Mouse (Mus musculus) right cerebral cortex, postnatal 36 days (tissue): ENCODE measurements around the gene Zbtb22.
"Not testable (repeated sequence)": the region's sequence is repeated elsewhere in the genome, so short reads cannot be mapped to it uniquely, and the experiment has no call there.

Experiments used
- DNase-seq, 2 experiments: peaks; one replicate each; pipeline ENCODE4 v3.0.0; 2022; ENCODE audit warnings: low spot score in 2 of 2, mixed read lengths in 1 of 2

The Zbtb22 gene

GRCm38 (mm10) chr17:33941381-33941780 lies 25.7 kb downstream of the Zbtb22 start:
- DNase-seq = no peak

- no peak for DNase-seq
Measured at GRCm38 (mm10) chr17:33943454-33943853, 27.8 kb downstream of the Zbtb22 start.

GRCm38 (mm10) chr17:33947430-33948089 lies 31.9 kb downstream of the Zbtb22 start:
- DNase-seq = no peak

GRCm38 (mm10) chr17:33948090-33948904 lies 32.6 kb downstream of the Zbtb22 start:
- DNase-seq = no peak

GRCm38 (mm10) chr17:33948905-33949537 lies 33.3 kb downstream of the Zbtb22 start:
- no peak for DNase-seq

- no peak for DNase-seq
Measured at GRCm38 (mm10) chr17:33950131-33950625, 34.5 kb downstream of the Zbtb22 start.

GRCm38 (mm10) chr17:33951021-33951946 lies 35.6 kb downstream of the Zbtb22 start, which contains the start of gene B3galt4:
TSS of gene B3galt4 (minus strand) at chr17:33951488.
- peak; percentile 74 to 76 for DNase-seq

GRCm38 (mm10) chr17:33952015-33952414 lies 36.3 kb downstream of the Zbtb22 start:
- DNase-seq = not testable (repeated sequence)

- no peak for DNase-seq
Measured at GRCm38 (mm10) chr17:33952879-33953278, 37.2 kb downstream of the Zbtb22 start.

GRCm38 (mm10) chr17:33953310-33953709 lies 37.6 kb downstream of the Zbtb22 start:
- no peak for DNase-seq

GRCm38 (mm10) chr17:33953961-33954565 lies 38.4 kb downstream of the Zbtb22 start:
- no peak for DNase-seq

GRCm38 (mm10) chr17:33954646-33955554 lies 39.2 kb downstream of the Zbtb22 start:
- DNase-seq = no peak

- DNase-seq = peak; percentile 91 to 96
Measured at GRCm38 (mm10) chr17:33955555-33956214, 40.0 kb downstream of the Zbtb22 start, which contains the start of the genes Vps52 and Rps18. TSS of gene Vps52 (plus strand) at chr17:33955812. TSS of gene Rps18 (minus strand) at chr17:33956001.

- DNase-seq = no peak
Measured at GRCm38 (mm10) chr17:33956336-33956735, 40.6 kb downstream of the Zbtb22 start.

GRCm38 (mm10) chr17:33957493-33957892 lies 41.8 kb downstream of the Zbtb22 start:
- DNase-seq = no peak

- DNase-seq = no peak
Measured at GRCm38 (mm10) chr17:33958451-33958850, 42.7 kb downstream of the Zbtb22 start.

GRCm38 (mm10) chr17:33959135-33959534 lies 43.4 kb downstream of the Zbtb22 start:
- DNase-seq = no peak

GRCm38 (mm10) chr17:33959948-33960347 lies 44.2 kb downstream of the Zbtb22 start:
- no peak for DNase-seq

GRCm38 (mm10) chr17:33962876-33963275 lies 47.2 kb downstream of the Zbtb22 start:
- no peak for DNase-seq
